Mouse (Mus musculus): Measurements from ENCODE around the gene Sp4. TPM values are rescaled to one million over a fixed set of nuclear protein-coding genes. Genes with fewer than 3 reads are reported as not detected.

Gene Sp4
- polyA plus RNA-seq (2012; ENCODE audit: insufficient read depth, insufficient read length, low replicate concordance, missing spikeins): not detected in 2 replicates

GRCm38 (mm10) chr12:118301072-118301865, at the start of gene Sp4:
Gene Sp4, minus strand, starts transcription at chr12:118301440.
- under 1% methylated on average over 65 of the region's 78 CpGs for WGBS
- H3K4me1 ChIP-seq (ENCODE audit: control insufficient read depth, insufficient read depth, low read length): peaks cover 9% of the 10 kb centered on the region
- peak within 1 kb of the TSS; percentile 92 for H3K27ac ChIP-seq (ENCODE audit: insufficient read depth, low read depth, low read length)
- TF ChIP-seq CTCF (IDR thresholded peaks at IDR 0.05; ENCODE audit: insufficient read depth, low read depth, low read length) (no peak), POLR2A (IDR thresholded peaks at IDR 0.05; ENCODE audit: insufficient read depth, low read depth, low read length) (peak; percentile 10; the same call in 1 of the 2 replicates)
- H3K4me3 ChIP-seq (ENCODE audit: insufficient read depth, low read depth, low read length): peak within 1 kb of the TSS; percentile 93

GRCm38 (mm10) chr12:118339107-118339506, 37.9 kb upstream of the Sp4 start:
- Histone ChIP-seq H3K27ac (ENCODE audit: insufficient read depth, low read depth, low read length) (no peak overlapping the region), H3K4me1 (ENCODE audit: control insufficient read depth, insufficient read depth, low read length) (no peaks in the 10 kb centered on the region), H3K4me3 (ENCODE audit: insufficient read depth, low read depth, low read length) (no peak overlapping the region)
- 87% methylated on average over 2 of the region's 2 CpGs for WGBS
- TF ChIP-seq POLR2A (IDR thresholded peaks at IDR 0.05; ENCODE audit: insufficient read depth, low read depth, low read length) (no peak), CTCF (IDR thresholded peaks at IDR 0.05; ENCODE audit: insufficient read depth, low read depth, low read length) (no peak)

- Histone ChIP-seq H3K27ac (ENCODE audit: insufficient read depth, low read depth, low read length) (no peak overlapping the region), H3K4me3 (ENCODE audit: insufficient read depth, low read depth, low read length) (no peak overlapping the region), H3K4me1 (ENCODE audit: control insufficient read depth, insufficient read depth, low read length) (no peaks in the 10 kb centered on the region)
- TF ChIP-seq CTCF (IDR thresholded peaks at IDR 0.05; ENCODE audit: insufficient read depth, low read depth, low read length): no peak
- no peak for TF ChIP-seq POLR2A (IDR thresholded peaks at IDR 0.05; ENCODE audit: insufficient read depth, low read depth, low read length)
- 99% methylated on average over 2 of the region's 2 CpGs for WGBS
These were observed 37.0 kb upstream of the Sp4 start for GRCm38 (mm10) chr12:118338243-118338642.

- 48% methylated on average over 3 of the region's 3 CpGs for WGBS
- Histone ChIP-seq H3K4me3 (ENCODE audit: insufficient read depth, low read depth, low read length) (no peak overlapping the region), H3K27ac (ENCODE audit: insufficient read depth, low read depth, low read length) (no peak overlapping the region), H3K4me1 (ENCODE audit: control insufficient read depth, insufficient read depth, low read length) (no peaks in the 10 kb centered on the region)
- TF ChIP-seq CTCF (IDR thresholded peaks at IDR 0.05; ENCODE audit: insufficient read depth, low read depth, low read length) (no peak), POLR2A (IDR thresholded peaks at IDR 0.05; ENCODE audit: insufficient read depth, low read depth, low read length) (no peak)
These were observed 36.1 kb upstream of the Sp4 start for GRCm38 (mm10) chr12:118337291-118337690.

- H3K4me3 ChIP-seq (ENCODE audit: insufficient read depth, low read depth, low read length): no peak overlapping the region
- no peak overlapping the region for H3K27ac ChIP-seq (ENCODE audit: insufficient read depth, low read depth, low read length)
- TF ChIP-seq CTCF (IDR thresholded peaks at IDR 0.05; ENCODE audit: insufficient read depth, low read depth, low read length) (no peak), POLR2A (IDR thresholded peaks at IDR 0.05; ENCODE audit: insufficient read depth, low read depth, low read length) (no peak)
- no peaks in the 10 kb centered on the region for H3K4me1 ChIP-seq (ENCODE audit: control insufficient read depth, insufficient read depth, low read length)
- 92% methylated on average over 6 of the region's 6 CpGs for WGBS
These were observed 27.6 kb upstream of the Sp4 start for GRCm38 (mm10) chr12:118328739-118329249.

- Histone ChIP-seq H3K4me3 (ENCODE audit: insufficient read depth, low read depth, low read length) (no peak overlapping the region), H3K27ac (ENCODE audit: insufficient read depth, low read depth, low read length) (no peak overlapping the region), H3K4me1 (ENCODE audit: control insufficient read depth, insufficient read depth, low read length) (no peaks in the 10 kb centered on the region)
- 92% methylated on average over 2 of the region's 2 CpGs for WGBS
- TF ChIP-seq CTCF (IDR thresholded peaks at IDR 0.05; ENCODE audit: insufficient read depth, low read depth, low read length) (no peak), POLR2A (IDR thresholded peaks at IDR 0.05; ENCODE audit: insufficient read depth, low read depth, low read length) (no peak)
These were observed 26.3 kb upstream of the Sp4 start for GRCm38 (mm10) chr12:118327566-118327965.

- H3K27ac ChIP-seq (ENCODE audit: insufficient read depth, low read depth, low read length): no peak overlapping the region
- no peak for TF ChIP-seq CTCF (IDR thresholded peaks at IDR 0.05; ENCODE audit: insufficient read depth, low read depth, low read length)
- no peak for TF ChIP-seq POLR2A (IDR thresholded peaks at IDR 0.05; ENCODE audit: insufficient read depth, low read depth, low read length)
- WGBS: 98% methylated on average over 2 of the region's 2 CpGs
- no peak overlapping the region for H3K4me3 ChIP-seq (ENCODE audit: insufficient read depth, low read depth, low read length)
- H3K4me1 ChIP-seq (ENCODE audit: control insufficient read depth, insufficient read depth, low read length): no peaks in the 10 kb centered on the region
These were observed 24.9 kb upstream of the Sp4 start for GRCm38 (mm10) chr12:118326161-118326560.

GRCm38 (mm10) chr12:118320076-118320475, 18.8 kb upstream of the Sp4 start:
- TF ChIP-seq CTCF (IDR thresholded peaks at IDR 0.05; ENCODE audit: insufficient read depth, low read depth, low read length) (no peak), POLR2A (IDR thresholded peaks at IDR 0.05; ENCODE audit: insufficient read depth, low read depth, low read length) (no peak)
- Histone ChIP-seq H3K4me3 (ENCODE audit: insufficient read depth, low read depth, low read length) (no peak overlapping the region), H3K27ac (ENCODE audit: insufficient read depth, low read depth, low read length) (no peak overlapping the region), H3K4me1 (ENCODE audit: control insufficient read depth, insufficient read depth, low read length) (no peaks in the 10 kb centered on the region)

- 50% methylated on average over 2 of the region's 2 CpGs for WGBS
- Histone ChIP-seq H3K27ac (ENCODE audit: insufficient read depth, low read depth, low read length) (peak overlapping the region; percentile 62; the same call in 1 of the 2 replicates), H3K4me1 (ENCODE audit: control insufficient read depth, insufficient read depth, low read length) (no peaks in the 10 kb centered on the region), H3K4me3 (ENCODE audit: insufficient read depth, low read depth, low read length) (no peak overlapping the region)
- TF ChIP-seq CTCF (IDR thresholded peaks at IDR 0.05; ENCODE audit: insufficient read depth, low read depth, low read length) (no peak), POLR2A (IDR thresholded peaks at IDR 0.05; ENCODE audit: insufficient read depth, low read depth, low read length) (no peak)
These were observed 13.2 kb upstream of the Sp4 start for GRCm38 (mm10) chr12:118314477-118314845.

Measured in olfactory bulb, adult 2 months (tissue).